Mouse (Mus musculus): ENCODE data around the gene Cfap61. TPM values are rescaled to one million over a fixed set of nuclear protein-coding genes. Genes with fewer than 3 reads are reported as not detected.

Cfap61 gene
- polyA plus RNA-seq, 1 experiment from 2014 or later: 1.2 TPM

DNA sequence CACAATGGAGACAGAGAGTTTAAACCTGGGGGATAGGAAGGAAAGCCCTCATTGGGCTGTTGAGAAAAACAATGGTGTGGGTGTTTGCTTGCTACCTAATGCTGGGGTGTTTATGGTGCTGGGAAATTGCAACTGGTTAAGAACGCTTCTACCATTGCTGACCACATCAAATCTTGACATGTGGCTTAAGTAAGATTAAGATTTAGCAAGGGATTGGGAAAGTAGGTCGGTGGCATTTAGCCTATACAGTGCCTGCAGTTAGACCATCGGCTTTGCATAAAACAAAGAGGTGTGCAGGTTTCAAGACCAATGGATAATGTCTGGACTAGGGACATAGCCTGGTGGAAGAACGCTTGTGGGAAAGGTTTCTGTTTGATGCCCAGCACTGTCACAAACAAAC, 113.1 kb downstream of the Cfap61 start:
- WGBS: 81% methylated on average over 4 of the region's 4 CpGs
- no peaks in the 10 kb centered on the region for H3K4me1 ChIP-seq
- no peaks in the 10 kb centered on the region for H3K36me3 ChIP-seq
- no peak overlapping the region for H3K9ac ChIP-seq
- H3K4me2 ChIP-seq: no peak overlapping the region
- H3K27me3 ChIP-seq: no peaks in the 10 kb centered on the region
- H3K27ac ChIP-seq: no peak overlapping the region
- H3K9me3 ChIP-seq: no peaks in the 10 kb centered on the region
- H3K4me3 ChIP-seq: no peak overlapping the region
- no peak for ATAC-seq (ENCODE audit: borderline replicate concordance, extremely low read depth, low FRiP score, low TSS enrichment)

DNA sequence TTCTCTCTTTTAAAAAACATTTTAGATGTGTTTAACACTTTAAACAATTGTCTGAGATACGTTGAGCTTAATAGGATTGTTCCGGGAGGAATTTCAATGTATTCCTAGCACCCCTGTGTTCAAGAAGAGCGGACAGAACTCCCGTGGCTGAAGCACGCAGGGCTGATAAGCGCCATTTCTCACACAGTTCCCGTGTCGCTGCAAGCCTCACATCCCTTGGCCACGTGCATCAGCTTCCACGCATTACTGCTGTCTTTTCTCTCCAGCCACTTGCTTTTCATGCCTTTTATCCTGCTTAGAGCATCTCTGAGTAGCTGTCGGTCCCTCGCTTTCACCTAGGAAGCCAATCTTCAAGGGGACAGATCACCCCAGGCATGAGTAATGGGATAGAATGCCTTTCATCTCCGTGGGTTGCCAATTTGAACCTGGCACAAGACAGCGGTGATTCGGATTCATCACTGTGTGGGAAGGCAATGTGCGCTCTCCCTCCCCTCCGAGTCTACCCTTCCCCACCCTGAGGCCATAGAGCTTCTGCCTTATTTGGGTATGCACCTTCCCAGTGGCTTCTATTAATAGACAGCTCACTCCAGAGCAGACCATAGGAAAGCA, 113.7 kb downstream of the Cfap61 start:
- Histone ChIP-seq H3K4me1 (no peaks in the 10 kb centered on the region), H3K27me3 (no peaks in the 10 kb centered on the region), H3K9ac (no peak overlapping the region), H3K9me3 (no peaks in the 10 kb centered on the region), H3K4me2 (no peak overlapping the region), H3K27ac (no peak overlapping the region), H3K4me3 (no peak overlapping the region), H3K36me3 (no peaks in the 10 kb centered on the region)
- WGBS: 59% methylated on average over 17 of the region's 17 CpGs
- no peak for ATAC-seq (ENCODE audit: borderline replicate concordance, extremely low read depth, low FRiP score, low TSS enrichment)

DNA sequence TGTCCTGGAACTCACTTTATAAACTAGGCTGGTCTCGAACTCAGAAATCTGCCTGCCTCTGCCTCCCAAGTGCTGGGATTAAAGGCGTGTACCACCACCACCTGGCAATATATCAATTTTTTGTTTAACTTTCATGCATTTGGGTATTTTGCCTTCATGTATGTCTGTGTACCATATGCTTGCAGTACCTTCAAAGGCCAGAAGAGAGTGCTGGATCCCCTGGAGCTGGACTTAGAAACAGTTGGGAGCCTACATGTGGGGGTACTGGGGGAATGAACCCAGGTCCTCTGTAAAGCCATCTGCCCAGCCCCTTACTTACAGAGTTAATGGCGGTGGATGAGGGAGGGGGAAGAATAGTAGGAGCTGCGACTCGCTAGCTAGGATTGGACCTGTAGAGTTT, 114.8 kb downstream of the Cfap61 start:
- Histone ChIP-seq H3K36me3 (no peaks in the 10 kb centered on the region), H3K4me3 (no peak overlapping the region), H3K27ac (no peak overlapping the region), H3K9me3 (no peaks in the 10 kb centered on the region), H3K4me1 (no peaks in the 10 kb centered on the region), H3K4me2 (no peak overlapping the region), H3K27me3 (no peaks in the 10 kb centered on the region), H3K9ac (no peak overlapping the region)
- no peak for ATAC-seq (ENCODE audit: borderline replicate concordance, extremely low read depth, low FRiP score, low TSS enrichment)
- WGBS: 79% methylated on average over 5 of the region's 5 CpGs

DNA sequence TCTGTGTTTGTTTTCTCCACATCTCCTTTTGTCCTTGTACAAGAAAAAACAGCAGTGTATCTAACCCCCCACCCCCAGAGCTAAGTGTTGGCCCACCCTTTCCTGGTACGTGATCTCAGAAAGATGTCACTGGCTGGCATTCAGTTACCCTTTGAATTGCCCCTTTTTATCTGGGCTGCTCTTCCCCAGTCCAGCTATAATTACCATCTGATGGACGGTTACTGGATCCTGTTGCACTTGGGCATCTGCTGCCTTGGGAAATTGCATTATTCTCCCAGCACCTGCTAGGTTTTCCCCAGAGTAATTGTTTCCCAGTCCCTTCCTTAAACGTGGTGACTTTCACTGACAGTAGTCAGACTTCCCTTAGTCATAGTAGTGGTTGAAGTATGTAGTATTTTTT, 115.5 kb downstream of the Cfap61 start:
- ATAC-seq (ENCODE audit: borderline replicate concordance, extremely low read depth, low FRiP score, low TSS enrichment): no peak
- WGBS: 36% methylated on average over 3 of the region's 3 CpGs
- H3K4me1 ChIP-seq: no peaks in the 10 kb centered on the region

DNA sequence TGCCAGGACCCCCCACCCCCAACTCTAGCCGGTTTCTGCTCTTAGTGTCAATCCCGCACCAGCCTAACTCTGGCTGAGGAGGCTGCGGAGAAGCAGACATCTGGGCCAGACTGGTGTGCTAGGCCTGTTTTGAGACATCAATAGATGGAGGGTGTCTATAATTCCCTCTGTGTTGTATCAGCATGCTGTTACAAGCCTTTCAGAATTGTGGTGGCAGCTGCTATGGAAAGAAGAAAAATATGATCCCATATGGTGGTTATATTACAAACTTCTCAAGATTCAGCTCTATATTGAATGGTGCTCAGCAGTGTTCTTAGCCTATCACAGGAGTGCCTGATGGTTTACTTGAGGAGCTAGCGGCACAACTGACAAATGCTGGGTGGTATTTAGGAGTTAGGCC, 116.8 kb downstream of the Cfap61 start:
- H3K4me2 ChIP-seq: no peak overlapping the region

More for the DNA sequence above, 115.5 kb downstream of the Cfap61 start:
- no peak overlapping the region for H3K9ac ChIP-seq
- no peaks in the 10 kb centered on the region for H3K9me3 ChIP-seq
- no peak overlapping the region for H3K27ac ChIP-seq
- H3K4me3 ChIP-seq: no peak overlapping the region
- no peak overlapping the region for H3K4me2 ChIP-seq
- no peaks in the 10 kb centered on the region for H3K27me3 ChIP-seq
- no peaks in the 10 kb centered on the region for H3K36me3 ChIP-seq

DNA sequence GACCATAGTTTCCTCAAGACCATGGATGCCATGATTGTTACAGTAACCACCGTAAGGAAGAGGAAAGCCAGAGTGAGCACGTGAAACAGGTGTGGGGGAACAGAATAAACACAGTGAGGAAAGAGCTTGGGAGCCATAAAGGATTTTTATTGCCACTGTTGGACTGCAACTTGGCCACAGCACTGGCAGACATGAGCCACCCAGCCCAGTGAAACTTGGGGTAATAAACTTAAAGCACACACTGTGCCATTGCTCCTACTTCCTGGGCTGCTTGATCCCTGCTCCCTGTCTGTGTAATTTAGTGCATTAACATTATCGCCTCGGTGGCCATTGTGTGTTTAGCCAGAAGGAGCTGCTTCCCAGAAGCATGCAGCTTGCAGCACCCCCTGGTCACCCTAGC, 122.5 kb downstream of the Cfap61 start:
- Histone ChIP-seq H3K36me3 (no peaks in the 10 kb centered on the region), H3K4me1 (no peaks in the 10 kb centered on the region), H3K27me3 (no peaks in the 10 kb centered on the region), H3K9me3 (no peaks in the 10 kb centered on the region), H3K27ac (no peak overlapping the region), H3K9ac (no peak overlapping the region), H3K4me2 (no peak overlapping the region), H3K4me3 (no peak overlapping the region)
- ATAC-seq (ENCODE audit: borderline replicate concordance, extremely low read depth, low FRiP score, low TSS enrichment): no peak
- 70% methylated on average over 4 of the region's 4 CpGs for WGBS

More for the DNA sequence above, 116.8 kb downstream of the Cfap61 start:
- ATAC-seq (ENCODE audit: borderline replicate concordance, extremely low read depth, low FRiP score, low TSS enrichment): no peak
- Histone ChIP-seq H3K27me3 (no peaks in the 10 kb centered on the region), H3K4me3 (no peak overlapping the region), H3K4me1 (no peaks in the 10 kb centered on the region), H3K9me3 (no peaks in the 10 kb centered on the region), H3K27ac (no peak overlapping the region), H3K9ac (no peak overlapping the region), H3K36me3 (no peaks in the 10 kb centered on the region)
- WGBS: 80% methylated on average over 4 of the region's 4 CpGs

DNA sequence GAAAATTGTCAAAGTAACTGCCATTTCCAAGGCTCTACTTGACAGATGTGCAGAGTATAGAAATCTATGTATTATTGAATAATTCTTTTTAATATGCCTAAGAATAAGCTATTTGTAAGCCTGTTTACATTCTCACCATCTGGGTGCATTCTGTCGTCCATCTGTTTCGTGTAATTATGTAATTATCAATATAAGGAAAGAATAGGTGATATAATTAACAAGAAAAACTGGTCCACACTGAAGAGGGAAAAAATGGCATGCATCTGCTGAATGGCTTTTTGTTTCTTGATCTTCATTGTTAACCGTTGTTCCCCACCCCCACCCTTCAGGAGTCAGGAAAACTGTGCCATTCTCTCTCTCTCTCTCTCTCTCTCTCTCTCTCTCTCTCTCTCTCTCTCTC, 124.2 kb downstream of the Cfap61 start:
- no peak for ATAC-seq (ENCODE audit: borderline replicate concordance, extremely low read depth, low FRiP score, low TSS enrichment)
- no peaks in the 10 kb centered on the region for H3K36me3 ChIP-seq
- H3K4me3 ChIP-seq: no peak overlapping the region
- H3K9ac ChIP-seq: no peak overlapping the region
- H3K4me2 ChIP-seq: no peak overlapping the region
- no peaks in the 10 kb centered on the region for H3K27me3 ChIP-seq
- 66% methylated on average over 3 of the region's 3 CpGs for WGBS
- peaks cover 7% of the 10 kb centered on the region; the same call in 1 of the 2 replicates for H3K4me1 ChIP-seq
- H3K9me3 ChIP-seq: no peaks in the 10 kb centered on the region
- H3K27ac ChIP-seq: no peak overlapping the region

DNA sequence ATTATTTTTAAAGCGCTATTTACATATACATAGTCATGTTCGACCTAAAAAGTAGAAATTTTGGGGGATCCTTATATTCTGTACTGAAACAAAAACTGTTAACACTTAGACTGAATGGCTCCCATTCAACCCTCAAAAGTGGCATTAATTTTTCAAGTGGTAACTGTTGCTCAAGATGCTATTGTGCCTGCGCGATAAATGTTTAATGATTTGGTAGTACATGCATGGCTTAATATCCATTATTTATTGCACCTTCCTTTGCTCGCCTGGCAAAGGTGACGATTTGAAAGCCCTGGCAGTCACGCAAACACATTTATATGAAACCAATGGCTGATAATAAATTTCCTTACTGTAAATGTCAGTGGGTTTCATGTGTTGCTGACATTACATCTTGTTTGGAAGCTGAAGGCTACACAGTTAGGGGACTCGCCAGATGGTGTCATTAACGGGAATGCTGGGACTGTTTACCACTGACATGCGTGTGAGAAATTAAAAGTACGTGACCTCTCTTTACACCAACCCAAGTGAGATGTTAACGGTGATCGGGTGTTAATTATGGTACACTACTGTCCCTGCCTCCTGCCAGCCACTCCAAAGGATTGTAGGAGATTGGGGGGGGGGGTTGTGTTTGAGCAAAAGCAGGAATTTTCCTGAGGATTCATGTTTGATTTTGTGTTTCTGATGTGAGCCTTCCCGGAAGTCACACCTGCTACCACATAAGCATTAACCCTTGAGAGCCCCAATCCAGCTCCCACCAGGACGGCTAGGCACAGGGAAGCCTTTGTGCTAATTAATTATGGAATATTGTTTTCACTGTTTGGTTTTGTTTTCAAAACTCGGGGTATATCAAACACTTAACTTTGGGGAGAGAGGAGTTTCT, 127.1 kb downstream of the Cfap61 start:
- Histone ChIP-seq H3K4me3 (peak overlapping the region; percentile 11; the same call in 1 of the 2 replicates), H3K4me1 (peaks cover 7% of the 10 kb centered on the region; the same call in 1 of the 2 replicates), H3K27ac (no peak overlapping the region), H3K27me3 (no peaks in the 10 kb centered on the region), H3K4me2 (peak overlapping the region; percentile 43), H3K9me3 (no peaks in the 10 kb centered on the region), H3K36me3 (no peaks in the 10 kb centered on the region), H3K9ac (no peak overlapping the region)
- no peak for ATAC-seq (ENCODE audit: borderline replicate concordance, extremely low read depth, low FRiP score, low TSS enrichment)
- WGBS: 54% methylated on average over 16 of the region's 16 CpGs

DNA sequence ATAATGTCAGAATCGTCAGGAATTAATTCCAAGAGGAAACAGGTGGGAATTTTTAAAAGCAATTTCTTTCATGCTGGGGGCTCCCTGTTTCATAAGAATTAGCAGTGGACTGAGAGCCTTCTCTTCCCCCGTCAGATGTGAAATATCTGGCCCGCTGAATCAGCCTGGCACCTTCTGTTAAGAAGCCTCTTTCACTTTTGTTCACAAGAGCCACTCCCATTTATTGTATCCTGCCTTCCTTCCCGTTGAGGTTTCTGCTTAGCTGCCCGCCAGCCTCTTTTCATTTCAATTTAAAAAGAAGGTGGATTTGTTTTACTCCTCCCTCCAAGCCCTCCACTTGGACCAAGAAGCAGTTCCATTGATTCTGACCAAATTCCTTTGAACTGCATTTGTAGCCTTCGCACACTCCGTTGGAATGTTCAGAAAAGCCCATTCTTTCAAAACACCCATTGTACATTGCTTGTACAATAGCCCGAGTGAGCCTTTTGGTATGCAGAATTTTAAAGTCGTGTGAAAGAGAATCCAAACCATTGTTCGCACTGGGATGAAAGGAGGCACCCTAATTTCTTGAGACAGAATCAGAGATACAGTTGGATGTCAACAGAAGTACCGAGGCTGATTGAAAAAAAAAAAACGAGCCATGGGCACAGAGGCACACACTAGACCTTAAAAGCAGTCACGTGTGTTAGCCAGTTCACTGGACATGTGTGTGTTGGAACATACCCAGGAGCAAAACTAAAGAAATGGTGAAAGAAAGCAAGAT, 127.9 kb downstream of the Cfap61 start:
- WGBS: 36% methylated on average over 13 of the region's 13 CpGs
- H3K4me2 ChIP-seq: peak overlapping the region; percentile 43
- H3K9ac ChIP-seq: no peak overlapping the region
- ATAC-seq (ENCODE audit: borderline replicate concordance, extremely low read depth, low FRiP score, low TSS enrichment): no peak
- peaks cover 7% of the 10 kb centered on the region; the same call in 1 of the 2 replicates for H3K4me1 ChIP-seq
- H3K4me3 ChIP-seq: peak overlapping the region; percentile 11
- no peak overlapping the region; the same call in 1 of the 2 replicates for H3K27ac ChIP-seq
- H3K27me3 ChIP-seq: no peaks in the 10 kb centered on the region
- H3K9me3 ChIP-seq: no peaks in the 10 kb centered on the region
- H3K36me3 ChIP-seq: no peaks in the 10 kb centered on the region

DNA sequence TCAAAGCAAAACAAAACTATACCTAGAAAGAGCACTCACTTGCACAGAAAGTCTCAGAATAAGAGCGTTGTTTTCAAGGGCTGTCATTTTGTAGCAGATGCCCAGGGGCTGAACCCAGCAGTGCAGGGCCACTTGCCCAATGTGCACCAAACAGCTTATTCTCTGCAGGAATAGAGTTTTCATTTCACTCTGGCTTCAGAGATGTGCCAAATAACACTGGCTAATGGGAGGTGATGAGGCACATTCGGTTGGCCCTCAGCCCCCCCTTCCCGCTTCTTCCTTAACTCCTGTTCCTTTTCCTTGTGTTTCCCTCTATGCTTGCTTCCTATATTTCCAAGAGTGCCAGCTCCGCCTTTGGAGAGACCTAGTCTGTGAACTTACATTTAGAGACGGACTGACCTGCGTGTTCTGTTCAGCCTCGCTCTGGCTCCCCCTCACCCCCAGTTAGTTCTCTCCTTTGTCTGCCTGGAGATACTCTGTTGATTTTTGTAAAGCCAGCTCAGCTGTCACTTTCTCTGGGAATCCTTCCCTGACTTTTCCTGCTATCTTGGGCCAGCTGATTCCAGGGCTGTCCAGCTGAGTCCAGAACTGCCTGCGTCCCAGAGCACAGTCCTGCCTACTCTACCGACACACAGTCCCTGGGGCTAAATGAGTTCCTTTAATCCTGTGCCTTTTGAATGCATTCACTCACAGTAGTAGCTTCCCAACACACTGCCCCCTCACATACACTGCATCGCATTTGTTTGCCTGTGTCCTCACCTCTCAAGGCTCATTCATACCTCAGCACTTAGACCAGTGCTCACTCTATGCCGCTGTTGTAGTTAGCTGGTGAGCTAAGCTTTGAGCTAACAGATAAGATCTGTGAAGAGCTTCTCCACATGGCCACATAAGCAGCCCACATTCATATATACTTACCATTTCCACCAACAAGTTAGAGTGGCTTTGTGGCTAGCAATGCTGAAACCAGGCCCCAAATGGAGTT, 128.8 kb downstream of the Cfap61 start:
- Histone ChIP-seq H3K4me3 (no peak overlapping the region), H3K27ac (no peak overlapping the region; the same call in 1 of the 2 replicates), H3K9me3 (no peaks in the 10 kb centered on the region), H3K9ac (no peak overlapping the region), H3K27me3 (no peaks in the 10 kb centered on the region), H3K36me3 (no peaks in the 10 kb centered on the region), H3K4me2 (peak overlapping the region; percentile 43), H3K4me1 (peaks cover 7% of the 10 kb centered on the region; the same call in 1 of the 2 replicates)
- 0 out of 2 replicates have a peak, but pooled peaks have one; percentile 15 for ATAC-seq (ENCODE audit: borderline replicate concordance, extremely low read depth, low FRiP score, low TSS enrichment)
- WGBS: 51% methylated on average over 11 of the region's 11 CpGs

DNA sequence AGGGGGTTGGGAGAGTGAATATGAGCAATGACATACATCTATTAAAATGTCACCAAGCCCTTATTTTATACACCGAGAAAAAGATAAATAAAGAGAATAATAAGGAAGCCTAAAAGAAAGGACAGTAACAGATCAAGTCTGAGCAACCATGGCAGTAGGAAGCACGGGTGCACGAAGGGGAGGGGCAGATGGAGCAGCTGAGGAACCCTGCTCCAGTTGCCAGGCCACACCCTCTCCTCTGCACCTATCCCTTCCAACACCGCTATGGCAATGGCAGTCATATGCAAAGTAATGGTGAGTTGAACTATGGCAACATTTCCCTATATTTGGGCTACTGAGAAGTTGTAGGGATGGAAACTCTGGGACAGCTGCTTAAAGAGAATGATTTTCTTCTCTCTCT, 132.8 kb downstream of the Cfap61 start:
- Histone ChIP-seq H3K27me3 (no peaks in the 10 kb centered on the region), H3K27ac (no peak overlapping the region), H3K4me2 (no peak overlapping the region), H3K36me3 (no peaks in the 10 kb centered on the region), H3K9ac (no peak overlapping the region), H3K4me3 (no peak overlapping the region), H3K9me3 (no peaks in the 10 kb centered on the region), H3K4me1 (peaks cover 7% of the 10 kb centered on the region; the same call in 1 of the 2 replicates)
- ATAC-seq (ENCODE audit: borderline replicate concordance, extremely low read depth, low FRiP score, low TSS enrichment): no peak
- WGBS: 39% methylated on average over 4 of the region's 4 CpGs
